Mouse (Mus musculus): ENCODE data around the gene Dr1. TPM values are rescaled to one million over a fixed set of nuclear protein-coding genes. Genes with fewer than 3 reads are reported as not detected.
"Not testable (repeated sequence)": the region's sequence is repeated elsewhere in the genome, so short reads cannot be mapped to it uniquely, and the experiment has no call there.

Gene Dr1
- total RNA-seq (2021), result 10 to 100 TPM; 20.0 to 21.1 TPM

DNA sequence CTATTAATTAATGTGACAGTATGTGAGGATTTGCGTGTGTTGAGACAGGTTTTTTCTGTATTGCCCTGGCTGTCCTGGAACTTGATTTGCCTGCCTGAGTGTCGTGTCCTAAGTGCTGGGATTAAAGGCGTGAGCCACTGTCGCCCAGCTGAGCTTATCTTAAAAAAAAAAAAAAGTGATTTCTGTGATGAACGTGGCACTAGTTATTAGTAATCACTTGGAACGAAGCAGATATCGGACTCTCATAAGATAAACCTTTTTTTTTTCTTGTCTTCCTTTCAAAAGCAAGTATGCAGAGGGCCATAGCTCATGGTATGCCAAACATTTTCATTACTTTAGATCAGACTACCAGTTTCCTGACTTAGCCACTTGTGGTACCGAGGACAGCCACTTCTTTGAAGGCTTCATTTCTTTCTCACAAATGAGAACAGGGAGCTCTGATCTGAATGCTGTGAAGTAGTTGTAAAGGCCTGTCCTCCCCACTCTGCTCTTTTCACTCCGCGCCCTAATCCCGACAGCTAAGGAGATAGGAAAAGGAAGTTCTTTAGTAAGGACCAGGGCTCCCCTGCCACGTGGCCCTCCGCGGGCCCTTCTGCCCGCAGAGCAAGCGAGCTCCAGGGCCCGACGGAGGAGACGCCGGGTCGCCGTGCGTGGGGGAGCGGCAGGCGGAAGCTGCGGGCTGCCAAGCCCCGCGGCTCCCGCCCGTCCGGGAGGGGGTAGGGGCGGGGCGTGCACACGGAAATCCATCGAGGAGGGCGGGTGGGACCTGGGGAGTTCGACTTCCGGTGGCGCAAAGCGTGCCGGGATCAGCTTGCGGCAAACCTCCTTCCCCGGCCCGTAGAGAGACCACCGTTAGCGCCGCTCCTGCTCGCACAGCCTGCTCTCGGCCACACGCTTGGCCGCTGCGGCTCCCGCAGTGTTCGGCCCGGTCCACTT is at the start of gene Dr1:
Dr1 (plus strand) TSS at position 771 of the 936 bp plus-strand sequence.
- intact Hi-C loops (cut with DNase I), result loop anchor here (2.0 to 10.0 kb wide), 8 partner anchors 44 to 399 kb away; partner anchors contain the start of genes Ccdc18, Dgkq, Gm42517 and Mtf2
- peak; percentile 86 to 87 for DNase-seq

DNA sequence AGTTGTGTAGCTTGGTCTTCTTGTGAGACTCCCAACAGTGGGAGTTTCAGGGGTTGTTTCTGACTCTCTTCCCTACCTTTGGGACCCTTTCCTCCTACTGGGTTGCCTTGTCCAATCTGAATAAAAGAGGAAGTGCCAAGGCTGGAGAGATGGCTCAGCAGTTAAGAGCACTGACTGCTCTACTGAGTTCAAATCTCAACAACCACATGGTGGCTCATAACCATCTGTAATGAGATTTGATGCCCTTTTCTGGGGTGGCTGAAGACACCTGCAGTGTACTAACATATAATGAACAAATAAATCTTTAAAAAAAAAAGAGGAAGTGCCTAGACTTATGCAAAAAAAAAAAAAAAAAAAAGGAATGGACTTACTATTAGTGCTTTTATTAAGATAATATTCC is 44.6 kb upstream of the Dr1 start:
- DNase-seq, result no peak
- intact Hi-C loops (cut with DNase I), result no loop called here

DNA sequence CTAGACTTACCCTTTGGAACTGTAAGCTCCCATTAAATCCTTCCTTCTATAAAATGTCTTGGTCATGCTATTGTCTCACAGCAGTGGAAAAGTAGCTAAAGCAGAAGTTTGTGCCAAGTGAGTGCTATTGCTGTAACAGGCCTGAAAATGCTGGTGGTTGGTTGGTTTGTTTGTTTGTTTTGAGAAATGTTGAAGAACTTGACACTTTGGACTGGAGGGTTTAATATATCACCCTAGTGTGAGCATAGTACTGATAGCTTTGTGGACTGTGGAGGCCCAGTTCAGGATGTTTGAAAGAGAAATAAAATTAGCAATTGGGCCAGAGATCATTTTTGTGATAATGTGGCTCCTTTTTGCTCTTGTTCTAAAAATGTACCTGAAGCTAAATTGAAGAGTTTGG is 42.5 kb upstream of the Dr1 start:
- intact Hi-C loops (cut with DNase I), result no loop called here
- DNase-seq, result no peak

DNA sequence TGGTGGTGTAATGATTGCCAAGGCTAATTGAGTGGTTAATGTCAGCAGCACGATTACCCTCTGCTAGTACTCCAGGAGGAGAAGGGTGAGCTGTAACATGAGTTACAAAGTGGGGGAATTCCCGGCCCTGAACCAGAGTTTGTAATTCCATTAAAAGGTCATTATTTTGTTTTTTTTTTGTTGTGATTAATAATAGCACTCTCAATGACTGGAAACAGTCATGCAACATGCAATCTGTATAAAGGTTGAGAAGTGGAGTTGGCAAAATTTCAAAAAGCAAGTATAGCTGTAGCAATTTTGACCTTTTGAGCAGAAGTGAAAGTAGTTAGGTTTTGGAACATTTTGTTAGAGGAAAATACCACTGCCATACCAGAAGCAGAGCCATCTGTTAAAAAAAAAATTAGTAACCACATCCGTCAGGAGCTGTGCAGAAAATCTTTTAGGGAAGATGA is 22.4 kb upstream of the Dr1 start:
- DNase-seq, result no peak
- intact Hi-C loops (cut with DNase I), result no loop called here

DNA sequence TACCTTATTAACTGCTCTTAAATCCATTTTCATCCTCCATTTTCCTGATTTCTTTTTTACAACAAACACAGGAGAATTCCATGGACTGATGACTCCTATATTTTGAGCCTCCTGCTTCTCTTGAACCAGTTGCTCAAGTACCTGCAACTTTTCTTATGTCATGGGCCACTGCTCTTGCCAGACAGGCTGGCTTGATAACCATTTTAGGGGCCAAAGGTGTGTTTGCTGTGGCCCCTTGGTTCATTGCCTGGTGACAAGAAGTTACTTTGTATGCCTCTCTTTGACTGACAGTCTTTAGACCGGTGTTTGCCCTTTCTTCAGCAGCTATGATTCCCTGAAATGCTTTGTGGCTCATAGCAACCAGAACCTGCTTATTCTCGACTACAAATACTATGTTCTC is 18.7 kb upstream of the Dr1 start:
- intact Hi-C loops (cut with DNase I), result no loop called here
- no peak for DNase-seq

DNA sequence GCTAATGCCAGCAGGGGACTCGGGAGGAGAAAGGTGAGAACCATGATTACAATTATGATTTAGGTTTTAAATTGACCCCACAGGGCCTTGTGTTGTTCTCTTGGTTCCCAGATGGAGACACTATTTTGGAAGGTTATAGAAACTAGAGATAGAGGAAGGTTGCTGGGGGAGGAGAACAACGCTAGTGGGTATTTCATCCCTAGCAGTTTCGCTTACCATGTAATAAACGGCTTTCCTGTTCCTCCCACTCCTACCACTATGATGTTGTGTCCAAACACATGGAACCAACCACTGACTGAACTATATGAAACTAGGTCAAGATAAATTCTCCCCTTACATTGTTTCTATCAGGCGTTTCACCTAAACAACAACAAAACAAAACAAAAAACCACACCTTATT is 13.4 kb upstream of the Dr1 start:
- intact Hi-C loops (cut with DNase I), result no loop called here
- DNase-seq, result no peak

DNA sequence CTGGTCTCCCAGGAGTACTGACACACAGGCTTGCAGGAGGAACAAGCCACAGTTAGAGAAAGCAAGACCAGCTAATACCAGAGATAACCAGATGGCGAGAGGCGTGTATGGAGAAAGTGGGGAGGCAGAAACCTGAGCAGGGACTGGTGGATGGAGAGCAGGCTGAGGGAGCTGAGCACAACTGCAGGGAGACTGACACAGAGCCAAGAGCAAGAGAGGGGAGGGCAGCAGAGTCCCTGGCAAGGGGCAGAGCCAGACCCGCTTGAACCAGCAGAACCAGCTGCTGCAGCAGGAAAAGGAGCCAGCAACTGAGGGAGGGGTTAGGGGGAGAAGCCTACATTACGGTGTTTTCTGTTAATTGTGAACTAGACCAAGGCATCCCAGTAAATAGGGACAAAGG is 6.0 kb upstream of the Dr1 start:
- DNase-seq, result no peak
- intact Hi-C loops (cut with DNase I), result loop anchor here (10.0 kb wide), 3 partner anchors 198 to 348 kb away; partner anchors contain the start of gene Mtf2

DNA sequence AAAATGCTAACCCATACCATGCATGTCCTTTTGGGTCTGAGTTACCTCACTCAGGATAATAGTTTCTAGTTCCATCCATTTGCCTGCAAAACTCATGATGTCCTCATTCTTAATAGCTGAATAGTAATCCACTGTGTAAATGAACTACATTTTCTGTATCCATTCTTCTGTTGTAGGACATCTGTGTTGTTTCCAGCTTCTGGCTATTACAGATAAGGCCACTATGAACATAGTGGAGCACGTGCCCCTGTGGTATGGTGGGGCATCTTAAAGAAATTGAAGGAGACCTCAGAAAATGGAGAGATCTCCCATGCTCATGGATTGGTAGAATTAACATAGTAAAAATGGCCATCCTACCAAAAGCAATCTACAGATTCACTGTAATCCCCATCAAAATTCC is 4.9 kb upstream of the Dr1 start:
- DNase-seq, result not testable (repeated sequence)
- intact Hi-C loops (cut with DNase I), result loop anchor here (10.0 kb wide), 3 partner anchors 199 to 349 kb away; partner anchors contain the start of gene Mtf2

DNA sequence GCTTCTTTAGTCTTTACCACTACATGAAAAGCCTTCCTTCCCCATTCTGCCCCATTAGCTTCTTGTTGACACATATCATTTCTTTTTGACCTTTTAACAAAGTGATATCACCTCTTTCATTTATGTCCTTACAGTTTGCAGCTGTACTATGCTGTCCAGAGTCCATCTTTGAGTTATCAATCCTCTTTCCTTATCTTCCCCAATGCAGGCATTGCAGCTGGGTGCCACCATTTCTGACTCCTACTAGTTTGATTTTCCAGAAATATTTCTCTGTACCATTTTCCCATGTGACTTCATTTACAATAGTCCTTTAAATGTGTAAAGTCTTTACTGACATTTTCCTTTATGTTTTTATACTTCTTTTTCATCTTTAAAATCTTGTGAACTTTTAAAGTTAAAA is 1.7 kb upstream of the Dr1 start:
- DNase-seq, result no peak
- intact Hi-C loops (cut with DNase I), result loop anchor here (5.0 to 10.0 kb wide), 5 partner anchors 100 to 400 kb away; partner anchors contain the start of genes Dgkq, Gm42517 and Mtf2

DNA sequence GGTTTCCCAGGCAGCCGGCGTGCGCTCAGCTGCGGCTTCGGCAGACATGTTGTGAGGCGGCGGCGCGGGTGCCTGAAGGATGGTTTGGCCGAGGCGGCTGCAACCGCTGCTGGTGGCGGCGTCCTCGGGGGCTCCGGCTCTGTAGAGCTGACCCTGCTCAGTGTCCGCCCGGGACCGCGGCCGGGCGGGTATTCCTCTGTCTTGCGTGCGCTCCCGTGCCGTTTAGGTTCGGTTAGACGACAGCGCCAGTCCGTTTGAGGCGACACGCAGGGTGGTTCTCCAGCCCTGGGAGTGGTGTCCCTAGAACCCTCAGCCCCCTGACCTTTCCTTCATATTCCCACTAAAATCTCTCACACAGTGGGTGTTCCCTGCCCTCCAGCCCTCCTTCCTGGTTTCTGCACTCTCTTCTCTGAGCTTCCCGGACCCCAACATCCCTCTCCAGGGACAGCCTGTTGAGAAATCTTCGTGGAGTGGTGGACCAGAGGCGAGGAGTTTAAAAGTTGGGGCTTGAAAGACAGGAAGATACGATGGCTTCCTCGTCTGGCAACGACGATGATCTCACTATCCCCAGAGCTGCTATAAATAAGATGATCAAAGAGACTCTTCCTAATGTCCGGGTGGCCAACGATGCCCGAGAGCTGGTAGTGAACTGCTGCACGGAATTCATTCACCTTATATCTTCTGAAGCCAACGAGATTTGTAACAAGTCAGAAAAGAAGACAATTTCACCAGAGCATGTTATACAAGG is 540 bp downstream of the Dr1 start:
- intact Hi-C loops (cut with DNase I), result loop anchor here (2.0 to 10.0 kb wide), 8 partner anchors 44 to 398 kb away; partner anchors contain the start of genes Ccdc18, Dgkq, Gm42517 and Mtf2
- no peak for DNase-seq

DNA sequence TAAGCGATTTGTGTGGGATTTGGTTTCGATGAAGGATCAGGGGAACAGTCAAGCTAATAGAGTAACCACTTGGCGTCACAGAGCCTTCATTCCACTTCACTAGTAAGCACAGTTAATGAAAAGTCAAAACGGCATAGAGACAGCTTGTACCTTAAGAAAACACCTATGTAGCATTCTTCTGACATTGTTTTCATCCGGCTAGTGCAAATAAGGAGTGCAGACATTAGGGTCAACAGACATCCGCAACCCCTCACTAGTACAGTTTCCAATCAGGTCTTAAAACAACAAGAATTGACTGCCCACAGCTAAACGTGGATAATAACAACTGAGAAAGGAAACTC is 1.1 kb downstream of the Dr1 start:
- intact Hi-C loops (cut with DNase I), result loop anchor here (2.0 to 10.0 kb wide), 8 partner anchors 43 to 398 kb away; partner anchors contain the start of genes Ccdc18, Dgkq, Gm42517 and Mtf2
- no peak for DNase-seq

DNA sequence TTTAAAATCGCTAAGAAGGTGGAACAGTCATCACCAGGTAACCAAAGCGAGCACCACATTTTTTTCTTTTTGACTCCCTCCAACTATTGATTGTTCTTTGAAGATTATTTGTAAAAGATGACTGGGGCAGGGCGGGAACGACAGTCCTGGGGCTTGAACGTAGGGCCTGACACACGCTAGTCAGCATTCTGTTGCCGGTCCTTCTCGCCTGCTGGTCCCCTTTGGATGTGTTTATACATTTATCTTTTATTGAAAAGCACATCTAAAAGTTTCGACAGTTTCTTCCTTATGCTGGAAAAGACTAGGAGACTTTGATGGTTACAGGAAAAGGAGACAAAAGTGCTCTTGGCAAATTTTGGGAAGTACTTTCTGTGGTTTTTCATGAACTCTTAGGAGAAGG is 1.7 kb downstream of the Dr1 start:
- intact Hi-C loops (cut with DNase I), result no loop called here
- no peak for DNase-seq

DNA sequence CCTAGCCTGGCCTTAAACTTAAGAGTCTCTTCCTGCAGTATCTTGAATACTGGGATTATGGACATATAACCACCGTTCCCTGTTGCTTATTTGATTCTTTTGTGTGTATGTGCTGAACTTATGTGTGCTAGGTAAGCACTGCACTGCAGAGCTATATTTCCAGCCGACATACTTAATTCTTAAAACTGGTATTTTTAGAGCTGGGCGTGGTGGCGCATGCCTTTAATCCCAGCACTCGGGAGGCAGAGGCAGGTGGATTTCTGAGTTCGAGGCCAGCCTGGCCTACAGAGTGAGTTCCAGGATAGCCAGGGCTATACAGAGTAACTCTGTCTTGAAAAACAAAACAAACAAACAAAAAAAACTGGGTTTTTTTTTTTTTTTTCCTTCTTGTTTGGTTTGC is 2.6 kb downstream of the Dr1 start:
- DNase-seq; intact Hi-C loops (cut with DNase I): not testable (repeated sequence)

DNA sequence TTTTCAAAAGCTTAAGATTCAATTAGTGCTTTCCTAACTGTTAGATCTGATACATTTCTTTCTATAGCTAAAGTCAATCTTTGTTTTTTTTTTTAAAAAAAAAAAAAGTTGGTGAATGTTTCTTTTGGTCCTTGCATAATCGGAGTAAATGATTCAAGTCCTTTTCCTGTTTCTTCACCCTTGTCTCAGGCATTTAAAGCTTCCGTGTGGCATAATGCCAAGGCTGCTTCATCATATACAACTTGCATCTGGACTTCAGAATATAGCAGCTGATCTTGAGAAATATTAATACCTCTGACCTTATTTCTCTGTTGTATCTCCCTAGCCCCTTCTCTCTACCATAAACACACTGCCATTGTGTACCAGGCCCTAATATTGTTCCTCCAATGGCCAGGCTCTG is 18.3 kb downstream of the Dr1 start:
- no peak for DNase-seq
- intact Hi-C loops (cut with DNase I), result no loop called here

DNA sequence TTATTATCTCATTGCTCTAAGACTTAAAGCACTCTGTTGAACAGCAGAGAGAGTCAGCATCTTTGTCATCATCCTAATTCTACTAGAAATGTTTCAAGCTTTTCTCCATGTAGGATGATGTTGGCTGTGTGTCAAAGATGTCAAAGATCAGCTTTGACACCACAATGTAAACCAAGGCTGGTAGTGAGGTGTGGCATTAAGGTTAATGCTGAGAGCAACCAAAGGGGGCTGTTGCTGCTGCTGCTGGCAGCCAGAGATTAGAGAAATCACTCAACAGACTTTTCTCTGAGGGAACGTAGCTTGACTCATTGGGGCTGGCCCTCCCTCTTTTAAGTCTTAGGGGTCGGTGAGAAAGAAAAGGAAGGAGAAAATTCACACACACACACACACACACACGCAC is 32.9 kb downstream of the Dr1 start:
- DNase-seq, result no peak
- intact Hi-C loops (cut with DNase I), result no loop called here

DNA sequence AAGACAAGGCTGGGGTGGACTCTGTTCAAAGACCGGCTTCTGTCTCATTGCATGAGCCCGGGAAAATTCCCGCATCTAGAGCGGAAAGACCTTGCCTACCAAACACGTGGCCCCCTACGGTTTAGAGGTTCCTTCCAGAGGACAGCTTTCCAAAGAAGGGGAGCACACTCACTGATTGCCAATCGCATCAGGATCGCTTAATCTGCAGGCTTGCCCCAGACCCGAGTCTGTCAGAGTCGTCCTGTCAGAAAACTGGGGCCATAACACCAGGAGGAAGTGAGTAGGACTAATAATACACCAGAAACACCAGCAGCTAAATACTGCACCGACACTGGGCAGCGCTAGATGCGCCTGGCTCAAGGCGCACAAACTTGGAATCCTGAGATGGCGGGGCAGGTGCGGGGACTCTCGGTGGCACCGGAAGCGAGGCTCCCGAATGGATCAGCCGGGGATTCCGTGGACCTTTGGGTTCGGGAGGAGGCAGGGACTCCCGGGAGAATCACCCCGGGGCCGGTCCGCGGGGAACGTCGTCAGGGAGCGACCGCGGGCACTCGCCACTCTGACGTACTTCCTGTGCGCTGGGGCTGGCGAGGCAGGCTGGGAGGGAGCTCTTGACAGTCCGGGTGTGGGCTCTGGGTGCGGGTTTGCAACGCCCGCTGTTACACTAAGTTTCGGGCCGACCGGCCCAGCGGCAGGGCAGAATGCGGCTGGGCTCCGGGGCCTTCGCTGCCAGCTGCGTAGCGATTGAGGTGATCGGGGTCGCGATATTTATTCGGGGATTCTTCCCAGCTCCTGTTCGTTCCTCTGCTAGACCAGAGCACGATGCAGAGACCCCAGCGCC is 43.7 kb downstream of the Dr1 start, which contains the start of gene Pigg:
Pigg (plus strand) TSS at position 386 of the 841 bp plus-strand sequence.
- DNase-seq, result peak; percentile 92 to 94
- intact Hi-C loops (cut with DNase I), result loop anchor here (2.0 to 10.0 kb wide), 3 partner anchors 44 to 278 kb away; partner anchors contain the start of genes Ccdc18, Dr1 and Tmed5

DNA sequence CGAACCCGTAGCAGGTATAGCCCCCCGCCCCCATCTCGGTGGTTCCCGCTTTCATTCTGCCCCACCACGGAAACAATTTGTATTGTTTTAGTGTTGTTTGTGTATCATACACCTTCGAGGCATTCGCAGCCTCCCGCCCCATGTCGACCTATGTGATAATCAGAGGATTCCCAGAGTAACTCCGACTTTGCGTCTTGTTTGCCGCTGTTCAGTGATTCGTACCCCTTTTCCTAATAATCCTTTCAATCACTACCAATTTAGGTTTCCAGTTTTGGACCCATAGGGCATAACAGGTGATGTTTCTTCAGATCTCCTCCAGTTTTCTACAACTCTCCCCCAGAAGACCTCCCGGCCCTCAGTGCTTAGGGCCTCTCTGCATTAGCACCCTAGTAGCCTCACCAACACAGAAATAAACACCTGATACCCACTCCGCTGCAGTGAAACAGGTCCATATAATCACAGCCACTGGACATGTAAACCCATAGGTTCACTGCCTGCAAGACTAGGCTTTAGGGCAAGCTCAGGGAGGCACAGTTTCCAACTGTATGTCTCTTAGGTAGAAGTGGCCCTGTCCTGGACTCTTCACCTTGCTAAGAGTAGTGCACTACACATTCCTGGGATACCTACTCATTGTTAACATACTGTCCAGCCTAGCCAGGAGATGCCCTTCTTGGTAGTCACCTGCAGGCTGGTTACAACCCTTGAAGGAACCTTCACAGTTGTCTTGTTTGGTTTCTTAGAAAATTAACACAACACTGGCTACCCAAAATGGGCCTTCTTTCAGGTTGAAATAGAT is 44.6 kb downstream of the Dr1 start:
- intact Hi-C loops (cut with DNase I), result loop anchor here (2.0 to 10.0 kb wide), 3 partner anchors 44 to 278 kb away; partner anchors contain the start of genes Ccdc18, Dr1 and Tmed5
- no peak for DNase-seq

All from heart, postnatal 36 days (tissue).